Mouse (Mus musculus): ENCODE measurements around the gene Ube2d3. TPM values are rescaled to one million over a fixed set of nuclear protein-coding genes. Genes with fewer than 3 reads are reported as not detected.
"Not testable (repeated sequence)": the region's sequence is repeated elsewhere in the genome, so short reads cannot be mapped to it uniquely, and the experiment has no call there.

Ube2d3 gene
- total RNA-seq, 2 experiments from 2014 or later = 233 to 238 TPM

GRCm38 (mm10) chr3:135436901-135437616, 890 bp upstream of the Ube2d3 start:
- DNase-seq (ENCODE audit: low spot score in 2 of 2) = no peak

GRCm38 (mm10) chr3:135438531-135438912, 573 bp downstream of the Ube2d3 start:
- peak; percentile 91 to 94 for DNase-seq (ENCODE audit: low spot score in 2 of 2)

DNA sequence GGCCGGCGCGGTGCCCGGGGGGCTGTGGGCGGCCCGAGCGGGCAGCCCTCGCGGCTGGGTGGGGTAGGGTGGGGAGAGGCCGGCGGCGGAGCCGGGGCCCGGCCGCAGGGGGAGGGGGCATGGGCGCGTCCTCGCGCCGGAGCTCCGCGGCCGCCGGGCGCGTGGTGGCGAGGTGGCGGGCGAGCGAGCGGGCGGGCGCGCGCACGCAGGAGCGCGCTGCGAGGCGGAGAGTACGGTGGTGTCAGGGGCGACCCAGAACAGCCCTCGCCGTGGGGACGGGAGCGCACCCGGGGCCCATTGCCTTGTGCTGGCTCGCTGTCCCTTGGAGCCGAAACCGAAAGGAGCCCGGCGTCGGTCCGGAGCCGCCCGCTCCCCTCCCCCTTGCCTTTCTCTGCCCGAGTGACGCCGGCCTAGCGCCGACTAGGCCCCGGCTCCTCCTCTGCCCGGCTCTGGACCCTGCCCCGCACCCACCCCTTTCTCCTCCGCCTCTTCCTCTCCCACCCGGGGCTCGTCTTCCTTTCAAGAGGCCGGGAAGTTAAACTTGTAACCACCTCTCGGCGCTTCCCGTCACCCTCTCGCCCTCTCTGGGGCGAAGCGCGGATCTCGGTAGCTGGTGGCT, 1.1 kb downstream of the Ube2d3 start:
- DNase-seq (ENCODE audit: low spot score in 2 of 2) = peak; percentile 67 to 76

- no peak for DNase-seq (ENCODE audit: low spot score in 2 of 2)
These were observed 1.7 kb downstream of the Ube2d3 start for GRCm38 (mm10) chr3:135439651-135440050.

DNA sequence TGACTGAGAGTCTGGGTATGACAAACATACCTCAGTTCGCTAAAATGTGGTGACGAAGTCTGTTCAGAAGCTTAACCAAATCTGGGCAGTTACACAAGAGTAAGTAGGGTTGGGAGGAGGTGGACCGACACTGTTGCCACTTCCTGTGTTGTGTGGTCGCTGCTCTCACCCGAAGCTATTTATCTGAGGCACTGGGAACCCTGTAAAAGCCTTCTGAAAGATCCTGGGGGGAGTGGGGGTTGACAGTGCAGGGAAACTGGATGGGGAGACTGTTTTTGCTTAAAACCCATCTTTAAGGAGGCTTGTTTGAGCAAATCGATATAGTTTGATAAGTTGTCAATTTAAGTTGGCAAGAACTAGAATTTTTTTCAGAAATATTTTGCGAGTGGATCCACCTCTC, 2.3 kb downstream of the Ube2d3 start:
- peak in 1 of 2 experiments; percentile 25 for DNase-seq (ENCODE audit: low spot score in 2 of 2)

DNA sequence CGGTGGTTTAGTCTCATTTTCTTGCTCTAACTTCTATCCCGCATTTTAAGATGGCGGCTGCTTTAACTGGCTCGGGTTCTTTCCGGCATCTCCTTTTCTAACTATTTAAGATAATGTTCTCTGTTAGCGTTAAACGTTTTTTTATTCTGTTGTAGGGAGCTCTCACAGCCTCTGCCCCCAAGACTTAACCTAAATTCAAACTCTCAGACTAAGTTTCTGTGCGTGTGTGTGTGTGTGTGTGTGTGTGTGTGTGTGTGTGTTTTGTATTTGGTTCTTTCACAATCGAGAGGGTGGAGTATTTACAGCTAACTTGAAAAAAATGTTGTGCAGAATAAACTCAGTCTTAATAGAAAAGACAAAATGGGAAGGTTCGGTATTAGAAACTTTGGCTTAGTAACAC, 2.7 kb downstream of the Ube2d3 start:
- no peak for DNase-seq (ENCODE audit: low spot score in 2 of 2)

DNA sequence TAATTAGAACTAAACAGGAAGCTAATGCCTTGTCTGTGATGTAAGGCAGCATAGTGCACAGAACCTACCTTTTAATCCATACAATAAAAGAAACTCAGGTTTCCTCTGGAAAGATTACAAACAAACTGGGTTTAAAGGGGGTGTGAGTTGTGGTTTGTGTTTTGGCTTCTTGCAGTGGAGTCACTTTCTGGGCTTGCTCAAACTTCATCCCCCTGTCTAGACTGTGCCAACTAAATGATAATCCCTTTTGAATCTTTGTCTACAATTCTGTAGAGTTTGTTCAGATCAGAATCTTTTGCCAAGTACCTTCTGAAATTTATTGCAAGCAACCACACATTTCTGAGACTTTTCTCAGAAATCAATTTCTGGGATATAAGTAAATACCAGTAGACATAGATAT, 7.0 kb downstream of the Ube2d3 start:
- DNase-seq (ENCODE audit: low spot score in 2 of 2) = no peak

DNA sequence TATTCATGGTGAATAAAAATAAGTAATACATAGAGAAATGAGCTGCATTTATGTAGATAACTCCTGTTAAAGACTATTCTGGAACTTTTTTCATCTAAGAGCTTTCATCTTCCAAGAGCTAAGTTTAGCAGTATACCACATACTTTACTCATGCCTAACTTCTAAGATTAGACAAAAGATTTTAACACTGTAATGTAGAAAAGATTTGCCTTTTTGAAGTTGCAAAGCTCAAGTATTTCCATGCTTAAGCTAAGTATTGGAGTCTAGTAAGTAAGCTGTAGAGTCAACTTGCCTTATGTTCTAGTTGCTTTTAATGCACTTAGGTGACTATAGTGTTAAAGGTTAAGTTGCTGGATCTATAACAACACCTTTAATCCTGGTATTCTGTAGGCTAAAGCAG, 21.0 kb downstream of the Ube2d3 start:
- no peak for DNase-seq (ENCODE audit: low spot score in 2 of 2)

DNA sequence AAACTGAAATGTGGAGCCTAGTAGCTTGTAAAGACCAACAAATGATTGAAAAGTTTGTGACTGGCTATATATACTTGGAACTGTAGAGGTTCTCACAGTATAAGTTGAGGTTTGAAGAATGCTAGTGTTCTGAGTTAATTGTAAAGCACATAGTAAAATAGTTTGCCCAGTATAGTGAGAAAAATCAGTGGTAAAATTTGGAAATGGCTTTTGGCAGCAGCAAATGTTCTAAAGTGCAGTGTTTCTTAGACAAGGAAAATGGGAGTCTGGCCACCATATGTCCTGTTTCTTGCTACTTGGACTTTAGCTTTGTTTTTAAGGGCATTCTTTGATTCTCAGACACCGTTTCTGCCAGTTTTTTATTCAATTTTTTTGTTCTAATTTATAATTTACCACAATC, 30.5 kb downstream of the Ube2d3 start:
- DNase-seq (ENCODE audit: low spot score in 2 of 2) = no peak

DNA sequence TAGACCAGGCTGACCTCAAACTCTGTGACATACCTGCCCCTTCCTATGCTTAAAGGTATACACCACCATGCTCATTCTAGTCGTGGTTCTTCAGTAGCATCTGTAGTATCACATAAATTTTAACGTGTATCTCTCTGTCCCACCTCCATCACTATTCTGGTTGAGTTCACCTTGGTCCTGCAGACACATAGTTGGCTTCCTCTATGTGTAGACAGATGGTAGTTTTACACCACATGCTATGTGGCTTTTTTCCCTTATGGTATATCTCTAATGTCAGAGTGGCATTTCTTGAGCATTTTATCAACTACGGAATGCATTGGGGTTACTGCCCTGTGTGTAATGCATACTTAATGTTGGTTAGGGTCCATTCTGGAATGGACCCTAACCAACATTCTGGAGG, 31.2 kb downstream of the Ube2d3 start:
- DNase-seq (ENCODE audit: low spot score in 2 of 2) = no peak

GRCm38 (mm10) chr3:135469974-135470373, 32.0 kb downstream of the Ube2d3 start:
- peak; percentile 28 to 75 for DNase-seq (ENCODE audit: low spot score in 2 of 2)

GRCm38 (mm10) chr3:135470823-135471222, 32.9 kb downstream of the Ube2d3 start:
- DNase-seq (ENCODE audit: low spot score in 2 of 2) = no peak

- no peak for DNase-seq (ENCODE audit: low spot score in 2 of 2)
These were observed 37.1 kb downstream of the Ube2d3 start for GRCm38 (mm10) chr3:135475025-135475424.

DNA sequence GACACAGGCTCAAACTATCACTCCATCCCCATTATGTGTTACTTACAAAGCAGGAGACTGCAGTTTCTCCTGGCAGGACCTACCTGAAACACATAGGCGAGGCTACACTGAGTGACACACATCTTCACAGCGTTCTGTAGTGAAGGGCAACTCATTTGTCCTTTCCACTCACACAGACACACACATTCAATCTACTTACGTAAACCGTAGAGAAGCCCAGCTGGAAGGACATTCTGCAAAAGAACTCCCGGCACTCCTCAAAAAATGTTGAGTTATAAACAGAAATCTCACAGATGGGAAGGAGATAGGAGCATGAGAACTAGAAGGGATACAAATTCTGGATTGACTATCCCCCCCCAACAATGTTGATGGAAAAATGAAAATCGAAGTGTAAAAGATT, 38.3 kb downstream of the Ube2d3 start:
- DNase-seq (ENCODE audit: low spot score in 2 of 2) = peak; percentile 21 to 57

- DNase-seq (ENCODE audit: low spot score in 2 of 2) = no peak
These were observed 39.0 kb downstream of the Ube2d3 start for GRCm38 (mm10) chr3:135476977-135477376.

DNA sequence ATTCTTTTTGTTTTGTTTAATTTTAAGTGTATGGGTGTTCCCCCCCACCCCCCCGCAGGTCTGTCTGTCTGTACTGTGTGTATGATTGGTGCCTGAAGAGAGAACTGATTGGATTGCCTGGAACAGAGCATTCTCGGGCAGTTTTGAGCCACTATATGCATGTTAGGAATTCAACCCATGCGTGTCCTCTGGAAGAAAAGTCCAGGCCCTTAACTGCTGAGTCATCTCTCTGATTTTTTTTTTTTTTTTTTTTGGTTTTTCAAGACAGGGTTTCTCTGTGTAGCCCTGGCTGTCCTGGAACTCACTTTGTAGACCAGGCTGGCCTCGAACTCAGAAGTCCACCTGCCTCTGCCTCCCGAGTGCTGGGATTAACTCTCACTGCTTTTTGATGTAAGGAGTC, 41.1 kb downstream of the Ube2d3 start:
- DNase-seq (ENCODE audit: low spot score in 2 of 2) = not testable (repeated sequence)

DNA sequence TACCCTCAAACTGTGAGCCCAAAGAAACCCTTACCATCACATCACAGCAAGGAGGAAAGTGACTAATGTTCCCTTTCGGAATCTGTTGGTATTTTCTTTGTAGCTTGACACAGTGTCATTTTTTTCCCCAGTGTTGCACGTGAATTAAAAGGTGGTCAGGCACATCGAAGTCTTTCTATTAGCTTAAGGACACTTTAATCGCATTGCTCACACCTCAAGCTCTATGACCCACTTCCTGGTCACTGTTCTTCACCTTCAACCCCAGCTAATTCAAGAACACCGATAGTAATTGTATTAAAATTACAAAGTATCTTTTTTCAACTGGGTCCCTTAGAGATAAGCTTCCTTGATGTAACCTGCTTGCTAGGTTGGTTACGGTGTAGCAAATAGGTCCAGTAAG, 42.8 kb downstream of the Ube2d3 start:
- no peak for DNase-seq (ENCODE audit: low spot score in 2 of 2)

DNA sequence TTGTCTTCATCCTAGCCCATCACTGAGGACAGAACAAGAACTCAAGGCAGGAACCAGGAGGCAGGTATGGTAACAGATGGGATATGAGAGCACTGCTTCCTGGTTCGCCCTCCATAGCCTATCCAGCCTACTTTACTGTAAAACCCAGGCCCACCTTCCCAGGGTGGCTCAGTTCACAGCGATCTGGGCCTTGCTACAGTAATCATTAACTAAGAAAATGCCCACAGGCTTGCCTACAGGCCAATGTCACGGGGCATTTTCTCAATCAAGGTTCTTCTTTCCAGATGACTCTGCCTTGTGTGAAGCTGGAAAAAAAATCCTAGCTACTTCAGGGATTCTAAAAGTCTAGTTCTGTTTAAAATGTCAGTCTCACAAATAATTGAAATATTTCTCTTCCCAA, 43.7 kb downstream of the Ube2d3 start:
- no peak for DNase-seq (ENCODE audit: low spot score in 2 of 2)

GRCm38 (mm10) chr3:135484650-135485049, 46.7 kb downstream of the Ube2d3 start:
- not testable (repeated sequence) for DNase-seq (ENCODE audit: low spot score in 2 of 2)

DNA sequence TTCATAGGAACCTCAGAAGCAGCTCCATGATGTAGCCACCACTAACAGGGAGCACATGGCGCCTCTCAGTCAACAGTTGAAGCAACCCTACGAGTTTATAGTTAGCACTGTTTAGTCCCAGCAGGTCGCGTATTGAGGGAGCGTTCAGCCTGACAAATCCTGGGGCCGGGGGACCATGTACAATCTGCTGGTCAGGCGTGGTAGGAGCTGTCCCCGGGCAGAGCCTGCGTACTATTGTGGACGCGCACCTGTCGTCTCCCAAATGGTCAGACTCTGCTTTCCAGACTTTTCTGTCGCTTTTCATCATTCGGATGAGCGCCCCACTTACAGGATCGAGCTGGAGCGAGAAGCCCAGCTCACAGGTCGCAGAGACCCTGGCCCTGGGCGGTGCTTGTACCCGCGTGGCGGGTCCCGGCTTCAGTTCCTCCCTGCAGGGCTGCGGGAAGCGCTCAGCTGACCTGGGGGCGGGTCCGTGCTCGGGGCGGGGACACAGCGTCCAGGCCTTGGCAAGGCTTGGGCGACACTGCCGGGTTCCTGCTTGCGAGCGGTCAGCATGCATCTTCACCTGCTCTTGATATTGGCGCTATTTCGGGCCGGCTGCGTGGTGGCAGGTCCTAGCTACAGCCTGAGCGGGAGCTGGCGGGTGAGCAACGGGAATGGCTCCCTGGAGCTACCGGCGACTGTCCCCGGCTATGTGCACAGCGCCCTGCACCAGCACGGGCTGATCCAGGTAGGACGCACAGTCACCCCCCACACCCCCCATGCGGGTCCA, 47.4 kb downstream of the Ube2d3 start, which contains the start of gene Manba:
Manba (plus strand) TSS at position 484 of the 772 bp plus-strand sequence.
- DNase-seq (ENCODE audit: low spot score in 2 of 2) = peak; percentile 35 to 66

DNA sequence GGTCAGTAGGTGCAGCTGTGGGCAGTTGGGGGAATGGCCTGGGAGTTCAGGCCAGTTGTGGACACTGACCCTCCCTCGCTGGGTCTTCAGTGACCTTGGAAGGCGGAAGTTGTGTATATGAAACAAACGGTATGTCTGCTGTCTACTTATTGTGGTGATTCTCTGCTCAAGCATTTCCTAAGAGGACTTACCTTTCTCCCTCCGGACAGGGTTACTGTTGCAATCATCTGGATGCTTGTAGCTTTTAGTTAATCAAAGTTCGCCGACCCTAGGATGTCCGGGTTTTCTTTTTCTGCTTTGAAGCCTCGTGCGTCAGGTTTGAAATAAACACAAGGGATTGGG, 47.9 kb downstream of the Ube2d3 start:
- DNase-seq (ENCODE audit: low spot score in 2 of 2) = no peak

GRCm38 (mm10) chr3:135486351-135486750, 48.4 kb downstream of the Ube2d3 start:
- DNase-seq (ENCODE audit: low spot score in 2 of 2) = no peak

All from layer of hippocampus, adult 18-20 months (tissue).